Mouse (Mus musculus) brain, embryonic 14.5 days (tissue): Measurements from ENCODE around the gene Hnrnpa3.

ENCODE experiments used
- CTCF ChIP-seq: fragments of 200-500 bp; IDR thresholded peaks from 2 replicates; pipeline ENCODE4 v1.5.1; 2012; ENCODE audit warnings: inconsistent platforms, mild to moderate bottlenecking, moderate library complexity, borderline replicate concordance; ENCODE audit not compliant: insufficient read depth, insufficient read length; ENCODE audit errors: extremely low read depth
- POLR2A ChIP-seq: fragments of 200-500 bp; IDR thresholded peaks from 2 replicates; pipeline ENCODE4 v1.6.1; 2012; ENCODE audit warnings: mild to moderate bottlenecking, inconsistent platforms, borderline replicate concordance; ENCODE audit not compliant: poor library complexity, insufficient read depth, insufficient read length, severe bottlenecking; ENCODE audit errors: extremely low read depth

- no peak for TF ChIP-seq CTCF
- TF ChIP-seq POLR2A = 0 out of 2 replicates have a peak, but pooled peaks have one; percentile 6
These were observed 44.5 kb downstream of the Hnrnpa3 start for GRCm38 (mm10) chr2:75703375-75704181.
